Mouse (Mus musculus) embryonic facial prominence, embryonic 13.5 days (tissue): ENCODE measurements around the gene Trpm8. TPM values are rescaled to one million over a fixed set of nuclear protein-coding genes. Genes with fewer than 3 reads are reported as not detected.

Experiments used
- ATAC-seq: fragments of 200-750 bp; cut with Nextera tagmentation; 2 replicates; pipeline ENCODE4 v1.8.0; 2017; ENCODE audit warnings: low read depth; ENCODE audit not compliant: insufficient number of reproducible peaks, insufficient read depth, low FRiP score, low TSS enrichment
- H3K27ac ChIP-seq: fragments of 300-500 bp; sonication (generic); 2 replicates; pipeline ENCODE4 v1.5.1; 2015; ENCODE audit warnings: moderate library complexity, mild to moderate bottlenecking, inconsistent platforms
- H3K27me3 ChIP-seq: fragments of 300-500 bp; sonication (generic); 2 replicates; pipeline ENCODE4 v1.6.1; 2015; ENCODE audit warnings: mild to moderate bottlenecking, inconsistent platforms
- H3K36me3 ChIP-seq: fragments of 300-500 bp; sonication (generic); 2 replicates; pipeline ENCODE4 v1.6.1; 2015; ENCODE audit warnings: mild to moderate bottlenecking, inconsistent platforms
- H3K4me1 ChIP-seq: fragments of 300-500 bp; sonication (generic); 2 replicates; pipeline ENCODE4 v1.6.1; 2015; ENCODE audit warnings: inconsistent platforms
- H3K4me2 ChIP-seq: fragments of 300-500 bp; sonication (generic); 2 replicates; pipeline ENCODE4 v1.6.1; 2015; ENCODE audit warnings: moderate library complexity, mild to moderate bottlenecking, inconsistent platforms
- H3K4me3 ChIP-seq: fragments of 300-500 bp; sonication (generic); 2 replicates; pipeline ENCODE4 v1.5.1; 2015; ENCODE audit warnings: mild to moderate bottlenecking, inconsistent platforms
- H3K9ac ChIP-seq: fragments of 300-500 bp; sonication (generic); 2 replicates; pipeline ENCODE4 v1.6.1; 2015; ENCODE audit warnings: mild to moderate bottlenecking, inconsistent platforms
- H3K9me3 ChIP-seq: fragments of 300-500 bp; sonication (generic); 2 replicates; pipeline ENCODE4 v1.6.1; 2016; ENCODE audit warnings: inconsistent platforms
- WGBS: fragments of 180-500 bp; shearing (Covaris S2); methylation state at CpG from one replicate; pipeline ENCODE4 v1.1.7; 2015; ENCODE audit warnings: mixed read lengths; 5-methylcytosine and 5-hydroxymethylcytosine counted together
- polyA plus RNA-seq: library from polyadenylated mRNA; unstranded; fragments of >200 nt; fragmentation: Nextera tagmentation; extraction: Ambion mirVana; gene quantifications from 2 replicates; pipeline ENCODE4 v1.2.1, GENCODE M21; 2015

Gene Trpm8
- polyA plus RNA-seq, 1 experiment from 2014 or later: not detected

GRCm38 (mm10) chr1:88432601-88433000 is 155.1 kb downstream of the Trpm8 start:
- no peaks in the 10 kb centered on the region for H3K27me3 ChIP-seq
- 36% methylated on average over 3 of the region's 3 CpGs for WGBS
- ATAC-seq: no peak

GRCm38 (mm10) chr1:88433096-88433883 is 155.8 kb downstream of the Trpm8 start:
- Histone ChIP-seq H3K9ac (no peak overlapping the region), H3K9me3 (no peaks in the 10 kb centered on the region), H3K36me3 (no peaks in the 10 kb centered on the region), H3K27me3 (no peaks in the 10 kb centered on the region), H3K4me1 (peaks cover 7% of the 10 kb centered on the region; the same call in 1 of the 2 replicates), H3K4me2 (no peak overlapping the region), H3K4me3 (no peak overlapping the region), H3K27ac (no peak overlapping the region)
- no peak for ATAC-seq
- WGBS: 68% methylated on average over 6 of the region's 6 CpGs

More at GRCm38 (mm10) chr1:88432601-88433000, 155.1 kb downstream of the Trpm8 start:
- H3K27ac ChIP-seq: no peak overlapping the region
- no peak overlapping the region for H3K4me3 ChIP-seq
- no peak overlapping the region for H3K4me2 ChIP-seq
- no peaks in the 10 kb centered on the region for H3K36me3 ChIP-seq
- H3K9me3 ChIP-seq: no peaks in the 10 kb centered on the region
- H3K9ac ChIP-seq: no peak overlapping the region
- H3K4me1 ChIP-seq: peaks cover 7% of the 10 kb centered on the region; the same call in 1 of the 2 replicates

GRCm38 (mm10) chr1:88434057-88434456 is 156.6 kb downstream of the Trpm8 start:
- Histone ChIP-seq H3K36me3 (no peaks in the 10 kb centered on the region), H3K4me2 (no peak overlapping the region), H3K4me3 (no peak overlapping the region), H3K9ac (no peak overlapping the region), H3K27me3 (no peaks in the 10 kb centered on the region), H3K4me1 (peaks cover 4% of the 10 kb centered on the region; the same call in 1 of the 2 replicates), H3K27ac (no peak overlapping the region), H3K9me3 (no peaks in the 10 kb centered on the region)
- 60% methylated on average over 4 of the region's 4 CpGs for WGBS
- ATAC-seq: no peak

- no peak overlapping the region for H3K4me2 ChIP-seq
- H3K4me3 ChIP-seq: no peak overlapping the region
- H3K4me1 ChIP-seq: peaks cover 4% of the 10 kb centered on the region; the same call in 1 of the 2 replicates
- WGBS: 68% methylated on average over 9 of the region's 9 CpGs
- no peaks in the 10 kb centered on the region for H3K9me3 ChIP-seq
- H3K9ac ChIP-seq: no peak overlapping the region
- H3K27ac ChIP-seq: 0 out of 2 replicates have a peak overlapping the region, but pooled peaks have one; percentile 39
- ATAC-seq: no peak
- no peaks in the 10 kb centered on the region for H3K27me3 ChIP-seq
- no peaks in the 10 kb centered on the region for H3K36me3 ChIP-seq
Observed at GRCm38 (mm10) chr1:88437206-88438126, 160.0 kb downstream of the Trpm8 start.

Other genes with a start within 250 kb of the Trpm8 start
- not detected in 2 replicates for gene Ugt1a10, start 222.3 kb upstream of the Trpm8 start, polyA plus RNA-seq
- not detected in 2 replicates for gene Ugt1a9, start 206.9 kb upstream of the Trpm8 start, polyA plus RNA-seq
- gene Ugt1a8, start 189.8 kb upstream of the Trpm8 start, polyA plus RNA-seq: not detected in 2 replicates
- gene Ugt1a7c, start 182.6 kb upstream of the Trpm8 start, polyA plus RNA-seq: 1.6 and 1.7 TPM in 2 replicates
- 0.17 and 0.29 TPM in 2 replicates for gene Ugt1a6b, start 174.4 kb upstream of the Trpm8 start, polyA plus RNA-seq
- gene Ugt1a6a, start 142.9 kb upstream of the Trpm8 start, polyA plus RNA-seq: 4.4 and 4.8 TPM in 2 replicates
- not detected in 2 replicates for gene Ugt1a5, start 111.6 kb upstream of the Trpm8 start, polyA plus RNA-seq
- not detected in 2 replicates for gene Ugt1a2, start 77.1 kb upstream of the Trpm8 start, polyA plus RNA-seq
- 11.6 and 13.2 TPM in 2 replicates for gene Dnajb3, start 71.9 kb upstream of the Trpm8 start, polyA plus RNA-seq
- not detected in 2 replicates for gene Ugt1a1, start 65.7 kb upstream of the Trpm8 start, polyA plus RNA-seq
- 1.1 and 1.2 TPM in 2 replicates for gene Mroh2a, start 50.7 kb upstream of the Trpm8 start, polyA plus RNA-seq
- 198 and 204 TPM in 2 replicates for gene Hjurp, start within 50 bp of the Trpm8 start, polyA plus RNA-seq
- gene Spp2, start 129.3 kb downstream of the Trpm8 start, polyA plus RNA-seq: 3.8 TPM in 1 of 2 replicates, not detected in the other
- not detected in 2 replicates for gene Glrp1, start 232.4 kb downstream of the Trpm8 start, polyA plus RNA-seq